Mouse (Mus musculus) embryo, embryonic 11 days (tissue): ENCODE data around the gene Msrb3.
A peak's percentile ranks its signal among the peaks of the same experiment; 100 is the strongest.

Source experiments
- DNase-seq: peaks from one replicate; pipeline ENCODE4 v3.0.0-alpha.2; 2015

The Msrb3 gene

GRCm38 (mm10) chr10:120857531-120858001 lies 41.3 kb downstream of the Msrb3 start:
- DNase-seq = peak; percentile 79

- peak; percentile 40 for DNase-seq
These were observed 44.6 kb downstream of the Msrb3 start for GRCm38 (mm10) chr10:120854329-120854728.

- DNase-seq = peak; percentile 63
These were observed 45.1 kb downstream of the Msrb3 start for GRCm38 (mm10) chr10:120853816-120854215.

GRCm38 (mm10) chr10:120851196-120851781 lies 47.6 kb downstream of the Msrb3 start:
- no peak for DNase-seq

- DNase-seq = peak; percentile 79
These were observed 48.3 kb downstream of the Msrb3 start for GRCm38 (mm10) chr10:120850391-120851195.

GRCm38 (mm10) chr10:120848677-120849076 lies 50.2 kb downstream of the Msrb3 start:
- DNase-seq = no peak

GRCm38 (mm10) chr10:120847785-120848184 lies 51.1 kb downstream of the Msrb3 start:
- DNase-seq = no peak

- DNase-seq = no peak
These were observed 58.9 kb downstream of the Msrb3 start for GRCm38 (mm10) chr10:120839966-120840365.

GRCm38 (mm10) chr10:120834531-120834930 lies 64.4 kb downstream of the Msrb3 start:
- no peak for DNase-seq

GRCm38 (mm10) chr10:120833836-120834235 lies 65.1 kb downstream of the Msrb3 start:
- DNase-seq = no peak

GRCm38 (mm10) chr10:120827761-120828160 lies 71.1 kb downstream of the Msrb3 start:
- DNase-seq = no peak

GRCm38 (mm10) chr10:120826795-120827669 lies 71.9 kb downstream of the Msrb3 start:
- no peak for DNase-seq

- DNase-seq = no peak
These were observed 72.5 kb downstream of the Msrb3 start for GRCm38 (mm10) chr10:120826381-120826780.

- peak; percentile 47 for DNase-seq
These were observed 73.3 kb downstream of the Msrb3 start for GRCm38 (mm10) chr10:120825594-120825993.

- peak; percentile 76 for DNase-seq
These were observed 77.2 kb downstream of the Msrb3 start for GRCm38 (mm10) chr10:120821491-120822358.

- no peak for DNase-seq
These were observed 78.1 kb downstream of the Msrb3 start for GRCm38 (mm10) chr10:120820781-120821300.

- DNase-seq = no peak
These were observed 83.6 kb downstream of the Msrb3 start for GRCm38 (mm10) chr10:120815290-120815689.

- DNase-seq = no peak
These were observed 87.0 kb downstream of the Msrb3 start for GRCm38 (mm10) chr10:120811796-120812443.

- no peak for DNase-seq
These were observed 87.9 kb downstream of the Msrb3 start for GRCm38 (mm10) chr10:120810832-120811571.

- DNase-seq = no peak
These were observed 88.7 kb downstream of the Msrb3 start for GRCm38 (mm10) chr10:120810053-120810696.
